Mouse (Mus musculus) lung, embryonic 16.5 days (tissue): ENCODE results near the gene Frmd5. TPM values are rescaled to one million over a fixed set of nuclear protein-coding genes. Genes with fewer than 3 reads are reported as not detected.
"Not testable (repeated sequence)": the region's sequence is repeated elsewhere in the genome, so short reads cannot be mapped to it uniquely, and the experiment has no call there.

Experiments used
- ATAC-seq: fragments of 200-750 bp; cut with Nextera tagmentation; 2 replicates; pipeline ENCODE4 v1.8.0; 2017; ENCODE audit warnings: low read depth, mild to moderate bottlenecking, moderate library complexity
- H3K27ac ChIP-seq: fragments of 300-500 bp; sonication (generic); 2 replicates; pipeline ENCODE4 v1.5.1; 2014; ENCODE audit warnings: mild to moderate bottlenecking, control low read depth, low read length
- H3K27me3 ChIP-seq: fragments of 300-500 bp; sonication (generic); 2 replicates; pipeline ENCODE4 v1.6.1; 2014; ENCODE audit warnings: low read depth, low read length, mixed read lengths; ENCODE audit not compliant: control insufficient read depth, insufficient read depth
- H3K36me3 ChIP-seq: fragments of 300-500 bp; sonication (generic); 2 replicates; pipeline ENCODE4 v1.6.1; 2014; ENCODE audit warnings: low read length; ENCODE audit not compliant: control insufficient read depth, insufficient read depth
- H3K4me1 ChIP-seq: fragments of 300-500 bp; sonication (generic); replicated peaks from 2 replicates; pipeline ENCODE4 v1.6.1; 2014; ENCODE audit warnings: low read length, mixed read lengths; ENCODE audit not compliant: control insufficient read depth, insufficient read depth
- H3K4me2 ChIP-seq: fragments of 300-500 bp; sonication (generic); 2 replicates; pipeline ENCODE4 v1.6.1; 2014; ENCODE audit warnings: low read depth, low read length, control low read depth
- H3K4me3 ChIP-seq: fragments of 300-500 bp; sonication (generic); 2 replicates; pipeline ENCODE4 v1.5.1; 2014; ENCODE audit warnings: mild to moderate bottlenecking, low read length, control low read depth
- H3K9ac ChIP-seq: fragments of 300-500 bp; sonication (generic); 2 replicates; pipeline ENCODE4 v1.6.1; 2014; ENCODE audit warnings: low read length, control low read depth
- H3K9me3 ChIP-seq: fragments of 300-500 bp; sonication (generic); 2 replicates; pipeline ENCODE4 v1.6.1; 2016; ENCODE audit warnings: low read length; ENCODE audit not compliant: control insufficient read depth
- whole genome bisulfite sequencing: fragments of 180-500 bp; shearing (Covaris S2); extraction: QIAGEN DNeasy Blood & Tissue Kit; methylation state at CpG from one replicate; pipeline ENCODE4 v1.1.7; 2014; 5-methylcytosine and 5-hydroxymethylcytosine counted together
- polyA plus RNA-seq: library from polyadenylated mRNA; unstranded; fragments of >200 nt; fragmentation: Nextera tagmentation; extraction: Ambion mirVana; gene quantifications from 2 replicates; pipeline ENCODE4 v1.2.1, GENCODE M21; 2015

The Frmd5 gene
- polyA plus RNA-seq, 1 experiment from 2014 or later, result 4.4 TPM

GRCm38 (mm10) chr2:121570049-121570448 lies 236.8 kb downstream of the Frmd5 start:
- 76% methylated on average over 3 of the region's 3 CpGs for WGBS
- Histone ChIP-seq H3K27me3 (no peaks in the 10 kb centered on the region), H3K4me3 (no peak overlapping the region), H3K9ac (no peak overlapping the region), H3K4me2 (no peak overlapping the region), H3K4me1 (peaks cover 11% of the 10 kb centered on the region), H3K9me3 (no peaks in the 10 kb centered on the region), H3K36me3 (no peaks in the 10 kb centered on the region), H3K27ac (no peak overlapping the region)
- no peak for ATAC-seq

GRCm38 (mm10) chr2:121565911-121566310 lies 241.0 kb downstream of the Frmd5 start:
- no peaks in the 10 kb centered on the region for H3K36me3 ChIP-seq
- H3K4me3 ChIP-seq, result no peak overlapping the region
- ATAC-seq, result no peak
- no peak overlapping the region for H3K27ac ChIP-seq
- no peaks in the 10 kb centered on the region for H3K27me3 ChIP-seq
- no peak overlapping the region for H3K4me2 ChIP-seq
- WGBS, result 71% methylated on average over 5 of the region's 5 CpGs
- H3K9ac ChIP-seq, result no peak overlapping the region
- H3K9me3 ChIP-seq, result no peaks in the 10 kb centered on the region
- no peaks in the 10 kb centered on the region for H3K4me1 ChIP-seq

GRCm38 (mm10) chr2:121563117-121563516 lies 243.8 kb downstream of the Frmd5 start:
- no peaks in the 10 kb centered on the region for H3K4me1 ChIP-seq
- H3K9ac ChIP-seq, result no peak overlapping the region
- no peaks in the 10 kb centered on the region for H3K9me3 ChIP-seq
- no peak for ATAC-seq
- no peaks in the 10 kb centered on the region for H3K27me3 ChIP-seq
- H3K36me3 ChIP-seq, result no peaks in the 10 kb centered on the region
- H3K4me2 ChIP-seq, result no peak overlapping the region
- WGBS, result 77% methylated on average over 3 of the region's 3 CpGs
- no peak overlapping the region for H3K4me3 ChIP-seq
- H3K27ac ChIP-seq, result no peak overlapping the region

GRCm38 (mm10) chr2:121551271-121551670 lies 255.6 kb downstream of the Frmd5 start:
- Histone ChIP-seq H3K9ac (no peak overlapping the region), H3K4me2 (no peak overlapping the region)
- no peak for ATAC-seq

GRCm38 (mm10) chr2:121549630-121550029 lies 257.3 kb downstream of the Frmd5 start:
- no peak for ATAC-seq
- no peak overlapping the region for H3K27ac ChIP-seq
- H3K4me3 ChIP-seq, result no peak overlapping the region
- H3K36me3 ChIP-seq, result no peaks in the 10 kb centered on the region; the same call in 1 of the 2 replicates
- no peak overlapping the region for H3K9ac ChIP-seq
- H3K27me3 ChIP-seq, result no peaks in the 10 kb centered on the region
- WGBS, result 89% methylated on average over 6 of the region's 6 CpGs
- no peaks in the 10 kb centered on the region for H3K4me1 ChIP-seq
- H3K4me2 ChIP-seq, result no peak overlapping the region
- no peaks in the 10 kb centered on the region for H3K9me3 ChIP-seq

More at GRCm38 (mm10) chr2:121551271-121551670, 255.6 kb downstream of the Frmd5 start:
- Histone ChIP-seq H3K27ac (no peak overlapping the region), H3K4me1 (no peaks in the 10 kb centered on the region), H3K4me3 (no peak overlapping the region), H3K9me3 (no peaks in the 10 kb centered on the region), H3K36me3 (no peaks in the 10 kb centered on the region), H3K27me3 (no peaks in the 10 kb centered on the region)
- WGBS, result 82% methylated on average over 8 of the region's 8 CpGs

GRCm38 (mm10) chr2:121544829-121545228 lies 262.1 kb downstream of the Frmd5 start:
- no peak overlapping the region for H3K4me2 ChIP-seq
- H3K9me3 ChIP-seq, result no peaks in the 10 kb centered on the region
- H3K27ac ChIP-seq, result no peak overlapping the region
- no peak overlapping the region for H3K9ac ChIP-seq
- H3K36me3 ChIP-seq, result peaks cover 11% of the 10 kb centered on the region
- no peaks in the 10 kb centered on the region for H3K27me3 ChIP-seq
- 89% methylated on average over 3 of the region's 3 CpGs for WGBS
- H3K4me1 ChIP-seq, result no peaks in the 10 kb centered on the region
- ATAC-seq, result no peak
- no peak overlapping the region for H3K4me3 ChIP-seq

- Histone ChIP-seq H3K36me3 (peaks cover 4% of the 10 kb centered on the region; the same call in 1 of the 2 replicates), H3K4me3 (no peak overlapping the region), H3K9me3 (no peaks in the 10 kb centered on the region), H3K4me2 (no peak overlapping the region), H3K4me1 (no peaks in the 10 kb centered on the region), H3K27me3 (no peaks in the 10 kb centered on the region), H3K9ac (no peak overlapping the region), H3K27ac (no peak overlapping the region)
- ATAC-seq, result no peak
- WGBS, result 93% methylated on average over 2 of the region's 2 CpGs
These were observed 281.8 kb downstream of the Frmd5 start for GRCm38 (mm10) chr2:121525056-121525455.

GRCm38 (mm10) chr2:121522830-121523229 lies 284.1 kb downstream of the Frmd5 start:
- H3K27ac ChIP-seq, H3K9me3 ChIP-seq, H3K4me1 ChIP-seq, H3K4me3 ChIP-seq, H3K4me2 ChIP-seq, H3K9ac ChIP-seq, ATAC-seq, H3K27me3 ChIP-seq, H3K36me3 ChIP-seq: not testable (repeated sequence)
- 95% methylated on average over 3 of the region's 3 CpGs for WGBS

GRCm38 (mm10) chr2:121522006-121522405 lies 284.9 kb downstream of the Frmd5 start:
- H3K9me3 ChIP-seq, result no peaks in the 10 kb centered on the region
- H3K9ac ChIP-seq, result no peak overlapping the region
- no peaks in the 10 kb centered on the region for H3K27me3 ChIP-seq
- WGBS, result 80% methylated on average over 2 of the region's 2 CpGs
- H3K4me1 ChIP-seq, result no peaks in the 10 kb centered on the region
- no peak for ATAC-seq
- H3K4me3 ChIP-seq, result no peak overlapping the region
- no peak overlapping the region for H3K4me2 ChIP-seq
- H3K27ac ChIP-seq, result no peak overlapping the region
- H3K36me3 ChIP-seq, result peaks cover 10% of the 10 kb centered on the region; the same call in 1 of the 2 replicates

- 87% methylated on average over 4 of the region's 4 CpGs for WGBS
- not testable (repeated sequence) for H3K4me2 ChIP-seq
These were observed 288.2 kb downstream of the Frmd5 start for GRCm38 (mm10) chr2:121518711-121519110.

More at GRCm38 (mm10) chr2:121518711-121519110, 288.2 kb downstream of the Frmd5 start:
- not testable (repeated sequence) for H3K27me3 ChIP-seq, ATAC-seq, H3K36me3 ChIP-seq, H3K27ac ChIP-seq, H3K4me1 ChIP-seq, H3K4me3 ChIP-seq, H3K9ac ChIP-seq, H3K9me3 ChIP-seq
